Mouse (Mus musculus) CD8-positive naive resting alpha-beta T cell, adult 57 days (primary cell): Measurements from ENCODE around the gene Slfn3. TPM values are rescaled to one million over a fixed set of nuclear protein-coding genes. Genes with fewer than 3 reads are reported as not detected.

Experiments used
- total RNA-seq: library from RNA; stranded (reverse); gene quantifications from one replicate; pipeline ENCODE4 v1.2.4, GENCODE M21; 2023

The Slfn3 gene
- total RNA-seq: 4.6 TPM

GRCm38 (mm10) chr11:83191134-83191893 is at the start of gene Slfn3:
Gene Slfn3 (plus strand): TSS chr11:83191330.

DNA sequence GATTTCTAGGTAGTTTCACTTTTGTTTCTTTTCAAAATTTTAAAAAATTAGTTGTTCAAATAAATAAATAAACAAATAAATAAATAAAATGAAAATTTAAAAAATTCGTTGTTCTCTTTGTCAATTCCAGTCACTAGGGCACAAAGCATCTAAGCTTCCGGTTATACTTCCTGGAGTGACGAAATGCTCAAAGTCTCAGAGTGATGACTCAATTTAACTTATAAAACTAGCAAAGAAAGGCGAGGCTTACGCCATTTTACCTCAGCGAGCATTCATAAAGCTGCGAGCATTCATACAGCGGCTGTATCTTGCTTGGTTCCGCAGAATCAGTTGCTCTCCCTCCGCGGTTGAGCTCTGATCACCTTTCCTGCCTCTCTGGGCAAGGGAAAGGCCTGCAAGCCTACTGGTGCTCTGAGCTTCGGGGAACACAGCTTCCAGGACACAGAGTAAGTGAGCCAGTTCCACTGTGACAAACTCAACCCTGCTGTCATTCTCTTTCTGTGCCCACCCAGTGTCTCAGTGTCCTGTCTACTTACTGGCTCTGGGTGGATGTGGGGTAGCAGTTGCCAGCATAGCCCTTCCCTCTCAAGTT is 16.1 kb upstream of the Slfn3 start, which contains the start of gene Slfn4:
TSS of gene Slfn4 (plus strand) at position 239 of the 592 bp plus-strand sequence.

Other genes with a start within 250 kb of the Slfn3 start
- 40.9 TPM for gene Slfn5, start 240.0 kb upstream of the Slfn3 start, total RNA-seq
- 18.4 TPM for gene Slfn9, start 199.5 kb upstream of the Slfn3 start, total RNA-seq
- gene Slfn8, start 170.5 kb upstream of the Slfn3 start, total RNA-seq: 48.4 TPM
- gene Slfn2, start 126.2 kb upstream of the Slfn3 start, total RNA-seq: 134 TPM
- gene Slfn1, start 74.5 kb upstream of the Slfn3 start, total RNA-seq: 97.2 TPM
- 1.4 TPM for gene Slfn4, start 16.1 kb upstream of the Slfn3 start, total RNA-seq
- not detected for gene Slfn14, start 95.4 kb downstream of the Slfn3 start, total RNA-seq
- 106 TPM for gene Ap2b1, start 107.7 kb downstream of the Slfn3 start, total RNA-seq
- 9.4 TPM for gene Pex12, start 111.3 kb downstream of the Slfn3 start, total RNA-seq
- gene Rasl10b, start 217.8 kb downstream of the Slfn3 start, total RNA-seq: 0.89 TPM
- not detected for gene Gas2l2, start 238.1 kb downstream of the Slfn3 start, total RNA-seq
- not detected for gene 1700020L24Rik, start 246.3 kb downstream of the Slfn3 start, total RNA-seq